Mouse (Mus musculus) megakaryocyte, adult 5-6 weeks (primary cell): ENCODE measurements around the gene Ebf3. TPM values are rescaled to one million over a fixed set of nuclear protein-coding genes. Genes with fewer than 3 reads are reported as not detected.

Experiments
- ATAC-seq: 2 replicates; pipeline ENCODE4 v1.8.0; 2016; ENCODE audit warnings: mild to moderate bottlenecking, inconsistent platforms; ENCODE audit not compliant: poor library complexity, severe bottlenecking
- total RNA-seq, 2 experiments: library from RNA; stranded (forward) in 1 of 2; stranded (reverse) in 1 of 2; fragments of 153-499, 151-499 nt in 1 of 2; fragments of 221-1000, 200-1000 nt in 1 of 2; gene quantifications; 2 replicates each; pipeline versions ENCODE4 v1.2.3 to v1.2.4; 2015 to 2017

The Ebf3 gene
- 0.47 and 0.68 TPM in 2 replicates for total RNA-seq (2015)
- total RNA-seq (2017): 0.45 and 0.62 TPM in 2 replicates

- ATAC-seq: peak; percentile 52
These were observed at the start of gene Ebf3 for GRCm38 (mm10) chr7:137313904-137314691. TSS of gene Ebf3 (minus strand) at chr7:137314445.

DNA sequence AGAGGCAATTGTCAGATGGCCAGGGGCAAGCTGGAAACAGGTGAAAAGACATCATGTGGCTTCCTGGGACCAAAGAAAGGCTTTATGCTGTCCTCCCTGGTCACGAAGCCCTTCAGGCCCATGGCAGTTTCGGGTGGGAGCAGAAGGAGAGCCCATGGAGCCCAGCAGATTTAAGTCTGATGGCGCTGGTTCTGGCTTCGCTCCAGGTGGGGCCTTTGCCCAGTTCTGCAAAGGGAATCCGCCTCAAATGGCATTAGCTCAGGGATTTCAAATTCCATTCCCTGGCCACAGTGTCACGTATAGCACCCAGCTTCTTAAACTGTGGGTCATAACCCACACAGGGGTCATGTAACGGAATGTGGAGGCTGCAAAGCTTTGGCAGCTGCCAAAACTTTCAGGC is 32.6 kb upstream of the Ebf3 start:
- no peak for ATAC-seq

- ATAC-seq: no peak
These were observed 31.8 kb upstream of the Ebf3 start for GRCm38 (mm10) chr7:137346068-137346467.

- no peak for ATAC-seq
These were observed 19.7 kb upstream of the Ebf3 start for GRCm38 (mm10) chr7:137333951-137334350.

DNA sequence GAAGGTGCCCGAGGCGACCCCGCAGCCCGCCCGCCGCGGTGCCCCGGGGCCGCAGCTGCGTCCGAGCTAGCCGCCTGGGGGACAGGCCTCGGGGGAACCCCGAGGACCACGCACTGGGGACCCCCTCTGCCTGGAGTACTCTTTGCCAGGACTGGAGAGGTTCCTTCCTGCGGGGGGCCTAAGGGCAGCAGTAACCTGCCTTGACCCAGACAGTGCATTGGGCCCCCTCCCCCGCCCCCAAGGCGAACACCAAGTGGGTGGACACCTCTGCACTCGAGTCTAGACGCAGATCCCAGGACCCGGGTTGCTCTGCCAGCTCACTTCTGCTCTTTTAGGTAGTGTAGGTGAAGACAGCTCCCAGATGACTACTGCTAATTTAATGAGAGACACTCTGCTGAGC is 8.7 kb upstream of the Ebf3 start:
- no peak for ATAC-seq

DNA sequence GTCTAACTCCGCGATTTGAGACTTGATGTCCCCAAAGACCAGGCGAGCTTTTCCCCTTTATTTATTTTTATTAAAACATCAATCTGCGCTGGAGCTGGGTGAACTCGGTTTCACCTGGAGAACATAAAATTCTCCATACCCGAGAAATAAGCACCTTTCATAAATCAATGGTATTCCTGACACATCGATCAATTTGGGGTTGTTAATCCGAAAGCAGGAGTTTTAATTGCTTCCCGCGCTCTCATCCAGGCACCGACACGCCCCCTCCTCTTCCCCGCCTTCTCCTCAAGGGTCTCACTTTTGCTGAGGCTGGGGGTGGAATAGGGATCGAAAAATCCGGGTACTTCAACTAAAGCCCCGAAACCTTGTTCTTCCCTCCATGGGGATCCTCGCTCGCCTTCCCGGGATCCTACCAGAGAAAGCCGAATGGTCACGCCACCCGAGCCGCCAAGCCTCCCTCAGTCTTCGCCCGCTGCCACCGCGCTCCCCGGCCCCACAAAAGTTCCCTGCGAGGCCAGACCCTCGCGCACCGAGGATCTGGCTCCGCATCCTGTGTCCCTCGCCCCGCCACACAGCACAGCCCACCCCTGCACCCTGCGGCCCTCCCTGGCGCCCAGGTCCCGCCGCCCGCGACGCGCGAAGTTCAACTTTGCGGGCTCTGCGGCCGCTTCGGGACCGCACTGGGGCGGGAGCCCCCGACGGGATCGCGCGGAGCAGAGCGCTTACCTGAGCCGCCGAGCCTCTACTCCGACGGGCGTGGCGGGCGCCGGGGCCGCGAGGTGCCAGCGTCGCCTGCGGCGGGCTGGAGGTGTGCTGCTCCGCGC is 7.9 kb upstream of the Ebf3 start:
- ATAC-seq: no peak

- peak; percentile 38; the same call in 1 of the 2 replicates for ATAC-seq
These were observed 7.0 kb upstream of the Ebf3 start for GRCm38 (mm10) chr7:137321141-137321813.

DNA sequence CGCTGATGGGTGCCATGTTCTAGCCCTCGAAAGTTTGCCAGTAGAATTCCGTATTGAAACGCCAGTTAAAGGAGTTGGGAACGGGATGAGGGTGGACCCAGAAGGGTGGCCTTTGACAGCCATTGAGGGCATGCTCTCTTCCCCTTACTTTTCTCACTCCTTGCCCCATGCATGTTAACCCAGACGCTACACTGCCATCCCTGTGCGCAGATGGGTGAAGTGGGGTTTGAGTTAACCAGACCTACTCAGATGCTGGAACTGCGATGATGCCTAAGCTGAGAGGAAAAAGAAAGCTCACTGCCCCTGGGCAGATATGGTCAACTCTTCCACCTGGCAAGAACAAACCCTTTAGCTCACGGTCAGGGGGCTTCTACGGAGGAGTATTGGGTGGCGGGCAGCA is 6.1 kb upstream of the Ebf3 start:
- no peak for ATAC-seq

- 0 out of 2 replicates have a peak, but pooled peaks have one; percentile 41 for ATAC-seq
These were observed 5.0 kb upstream of the Ebf3 start for GRCm38 (mm10) chr7:137318924-137319885.

DNA sequence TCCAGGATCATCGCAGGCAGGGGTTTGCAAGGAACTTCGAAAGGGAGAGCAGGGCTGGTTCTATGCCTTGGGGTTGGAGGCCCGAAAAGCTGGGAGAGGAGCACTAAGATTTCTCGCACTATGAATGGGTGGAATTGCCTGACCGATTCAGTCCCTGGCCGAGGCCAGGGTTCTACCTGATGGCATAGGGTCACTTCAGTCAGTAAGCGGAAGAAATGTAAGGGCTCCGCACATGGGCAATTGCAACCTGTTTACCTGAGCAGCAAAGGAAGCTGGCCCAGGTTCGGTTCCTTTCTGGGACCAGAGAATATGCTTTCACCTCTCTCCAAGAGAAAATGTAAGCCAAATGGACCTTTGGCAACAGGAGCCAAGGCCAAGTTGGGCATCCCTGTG is 4.1 kb upstream of the Ebf3 start:
- no peak for ATAC-seq

GRCm38 (mm10) chr7:137317659-137318382 is 3.6 kb upstream of the Ebf3 start:
- ATAC-seq: no peak

- no peak for ATAC-seq
These were observed 2.8 kb upstream of the Ebf3 start for GRCm38 (mm10) chr7:137316926-137317658.

- ATAC-seq: no peak
These were observed 2.1 kb upstream of the Ebf3 start for GRCm38 (mm10) chr7:137316181-137316925.

GRCm38 (mm10) chr7:137315544-137315940 is 1.3 kb upstream of the Ebf3 start:
- ATAC-seq: no peak

DNA sequence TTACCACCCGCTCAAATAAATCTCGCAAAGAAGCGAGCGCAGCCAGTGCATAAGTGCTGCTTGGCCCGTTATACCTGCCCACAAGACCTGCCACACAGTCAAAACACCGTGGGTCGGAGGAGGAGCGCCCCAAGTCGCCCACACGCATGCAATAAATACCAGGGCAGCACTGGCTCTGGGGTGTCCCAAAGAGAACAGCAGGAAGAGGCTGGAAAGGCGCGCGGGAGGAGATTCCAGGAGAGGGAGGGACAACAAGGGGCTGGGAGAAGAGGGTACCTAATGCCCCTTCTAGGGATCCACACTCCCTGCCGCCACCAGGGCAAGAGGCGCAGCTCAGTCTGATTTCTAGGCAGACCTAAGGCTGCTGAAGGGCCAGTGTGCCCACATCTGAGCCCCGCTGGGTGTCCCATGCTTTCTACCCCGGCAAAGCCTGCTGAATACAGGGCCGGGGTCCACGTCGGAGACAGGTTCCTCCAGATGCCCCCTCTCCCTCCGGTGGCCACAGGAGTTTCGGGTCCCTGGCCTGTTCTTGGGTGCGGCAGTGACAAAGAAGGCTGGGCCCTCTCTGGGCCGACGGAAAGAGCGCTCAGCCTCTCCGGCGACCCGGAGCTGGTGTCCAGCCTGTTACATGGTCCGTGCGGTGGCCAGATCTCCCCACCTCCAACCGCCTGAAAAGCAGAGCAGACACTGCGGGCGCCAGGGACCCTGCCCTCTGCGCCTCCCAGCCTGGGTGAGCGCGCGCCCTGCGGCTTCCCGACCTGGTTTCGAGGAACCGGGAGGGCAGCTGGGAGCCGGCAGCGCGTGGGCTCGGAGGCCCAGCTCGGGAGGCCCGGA is 682 bp upstream of the Ebf3 start:
- ATAC-seq: no peak

DNA sequence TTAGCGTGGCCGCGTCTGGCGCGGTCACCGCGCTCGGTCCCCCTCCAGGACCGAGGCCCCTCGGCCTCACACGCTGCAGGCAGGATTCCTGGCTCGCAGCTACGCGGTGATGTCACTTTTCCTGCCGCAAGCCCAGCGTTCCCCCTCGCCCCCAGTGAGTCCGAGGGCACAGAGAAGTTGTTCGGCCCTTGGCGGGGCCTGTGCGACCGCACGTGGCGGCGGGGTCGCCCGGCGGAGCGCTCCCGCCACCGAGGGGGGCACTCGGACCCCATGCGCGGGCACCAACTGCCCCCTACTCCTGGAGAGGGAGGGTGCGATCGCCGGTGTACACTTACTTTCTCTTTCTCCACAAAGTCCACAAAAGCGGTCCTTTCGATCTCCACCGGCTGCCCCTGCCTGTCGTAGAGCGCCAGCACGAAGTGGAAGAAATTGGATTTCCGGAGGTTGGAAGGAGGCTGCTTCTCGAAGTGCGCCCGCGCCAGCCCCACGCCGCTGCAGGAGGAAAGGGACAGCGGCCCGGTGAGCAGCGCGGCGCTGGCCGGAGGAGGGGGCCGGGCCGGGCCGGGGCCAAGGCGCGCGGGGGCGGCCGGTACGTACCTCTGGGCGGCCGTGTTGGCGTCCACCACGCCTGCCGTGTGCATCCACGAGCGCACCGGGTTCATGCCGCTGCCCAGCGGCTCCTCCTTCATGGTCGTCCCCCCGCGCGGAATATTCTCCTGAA is 902 bp downstream of the Ebf3 start:
- no peak for ATAC-seq

- no peak for ATAC-seq
These were observed 1.4 kb downstream of the Ebf3 start for GRCm38 (mm10) chr7:137312933-137313182.
